Mouse (Mus musculus): Measurements from ENCODE around the gene Sgms1.

DNA sequence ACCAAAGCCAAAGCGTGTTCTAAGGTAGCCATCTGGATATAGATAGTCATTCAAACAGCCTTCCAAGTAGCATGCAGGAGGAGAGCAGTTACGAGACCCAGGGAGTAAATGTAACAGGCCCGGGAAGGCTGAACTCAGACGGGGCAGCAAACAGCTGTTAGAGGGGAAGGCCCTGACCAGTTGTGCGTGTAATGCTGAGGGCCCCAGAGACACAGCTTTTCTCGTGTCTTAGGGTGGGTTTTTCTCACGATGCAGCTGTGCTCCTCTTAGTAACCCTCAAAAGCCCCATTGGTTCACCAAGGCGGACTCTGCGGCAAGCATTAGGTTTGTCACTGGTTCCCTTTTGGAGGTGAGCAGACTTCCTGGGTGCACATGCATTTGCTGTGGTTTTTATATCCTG is 221.5 kb downstream of the Sgms1 start:
- TF ChIP-seq POLR2A (IDR thresholded peaks at IDR 0.05; ENCODE audit: borderline replicate concordance, extremely low read depth, low read depth, low read length) (no peak), CTCF (IDR thresholded peaks at IDR 0.05; ENCODE audit: insufficient read depth, low read length) (no peak)

All from lung, adult 2 months (tissue).